Mouse (Mus musculus) megakaryocyte, embryonic 14.5 days (primary cell): ENCODE measurements at regions not wholly inside any gene's neighbourhood (a gene's known extent, or its start where the extent isn't known, plus 50 kb on each side); places are given as distances from the start of the nearest gene placed in this dataset.

Experiments used
- FLI1 ChIP-seq: IDR thresholded peaks from 2 replicates; pipeline ENCODE4 v1.6.1; 2012; ENCODE audit warnings: low read length, inconsistent platforms, mixed read lengths
- GATA1 ChIP-seq: IDR thresholded peaks from 3 replicates; pipeline ENCODE4 v1.6.1; 2012; ENCODE audit warnings: mixed read lengths, low read length, inconsistent platforms, borderline replicate concordance

DNA sequence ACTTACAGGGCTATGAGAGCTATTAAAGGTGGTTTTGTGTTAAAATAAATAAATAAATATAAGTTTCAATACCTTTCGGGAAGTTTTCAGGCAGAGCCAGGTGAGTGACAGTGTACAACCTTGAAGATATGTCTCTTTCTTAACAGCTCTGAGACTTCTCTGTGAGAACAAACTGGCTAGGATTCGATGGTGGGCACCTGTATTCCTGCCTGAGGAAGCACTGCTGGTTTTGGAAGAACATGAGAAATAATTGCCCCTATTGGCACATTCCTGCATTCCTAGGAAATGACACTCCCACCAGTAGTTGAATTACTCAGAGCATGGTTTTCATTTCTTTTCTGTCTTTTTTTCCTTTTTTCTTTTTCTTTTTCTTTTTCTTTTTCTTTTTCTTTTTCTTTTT lies 277.8 kb upstream of the Pbx1 start:
- no peak for TF ChIP-seq GATA1
- TF ChIP-seq FLI1: no peak
